Mouse (Mus musculus) heart, adult 9 months (tissue): ENCODE data around the gene Tas2r126.

Source experiments
- DNase-seq, 2 experiments: peaks; one replicate each; pipeline ENCODE4 v3.0.0; 2022; ENCODE audit warnings: low spot score in 2 of 2

Gene Tas2r126

DNA sequence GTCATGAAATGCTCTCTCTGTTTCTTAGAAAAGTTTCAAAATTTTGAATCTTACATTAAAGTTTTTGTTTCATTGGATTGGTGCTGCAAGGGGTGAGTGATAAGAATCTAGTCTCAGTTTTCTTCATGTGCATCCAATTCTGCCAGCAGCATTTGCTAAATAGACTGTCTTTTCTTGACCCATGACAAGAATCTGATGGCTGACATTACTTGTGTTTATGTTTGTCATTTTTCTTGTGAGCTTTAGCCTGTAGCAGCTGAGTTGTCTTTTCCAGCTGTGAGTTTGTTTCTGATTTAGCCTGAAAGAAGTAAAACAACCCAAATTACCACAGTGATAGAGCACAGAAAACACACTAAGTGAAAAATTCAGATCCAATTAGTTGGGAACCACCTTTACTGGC is 50.3 kb downstream of the Tas2r126 start:
- DNase-seq, result no peak
